Mouse (Mus musculus): ENCODE results near the gene Celf5.

- no peak for TF ChIP-seq CTCF (IDR thresholded peaks at IDR 0.05; ENCODE audit: extremely low read depth, insufficient read length, insufficient replicate concordance, low read depth, low read length)
- TF ChIP-seq POLR2A (IDR thresholded peaks at IDR 0.05; ENCODE audit: low read depth, low read length): no peak
Measured at GRCm38 (mm10) chr10:81431526-81432168, 50.9 kb downstream of the Celf5 start.

Measured in small intestine, adult 2 months (tissue).